Mouse (Mus musculus): ENCODE data around the gene Galnt7. TPM values are rescaled to one million over a fixed set of nuclear protein-coding genes. Genes with fewer than 3 reads are reported as not detected.

The Galnt7 gene
- total and polyA plus RNA-seq, 2 experiments from 2014 or later = 6.6 to 6.8 TPM

GRCm38 (mm10) chr8:57647566-57647965, 5.3 kb downstream of the Galnt7 start:
- Histone ChIP-seq H3K4me3 (ENCODE audit: low read length) (no peak overlapping the region), H3K27me3 (ENCODE audit: insufficient read depth, low read length) (no peaks in the 10 kb centered on the region), H3K9me3 (ENCODE audit: low read length) (no peaks in the 10 kb centered on the region), H3K9ac (replicated peaks; ENCODE audit: low read length) (no peak overlapping the region), H3K4me1 (ENCODE audit: insufficient read depth, low read length) (no peaks in the 10 kb centered on the region), H3K36me3 (ENCODE audit: insufficient read depth, low read length) (no peaks in the 10 kb centered on the region), H3K4me2 (ENCODE audit: low read depth, low read length) (no peak overlapping the region), H3K27ac (no peak overlapping the region)
- ATAC-seq (no peak), DNase-seq (ENCODE audit: low spot score) (no peak)
- no peak for TF ChIP-seq CTCF (IDR thresholded peaks at IDR 0.05; ENCODE audit: low read depth)
- WGBS = 68% methylated on average over 3 of the region's 3 CpGs

- Histone ChIP-seq H3K27ac (no peak overlapping the region), H3K9me3 (ENCODE audit: low read length) (no peaks in the 10 kb centered on the region), H3K9ac (replicated peaks; ENCODE audit: low read length) (no peak overlapping the region), H3K4me2 (ENCODE audit: low read depth, low read length) (no peak overlapping the region), H3K36me3 (ENCODE audit: insufficient read depth, low read length) (no peaks in the 10 kb centered on the region), H3K4me1 (ENCODE audit: insufficient read depth, low read length) (no peaks in the 10 kb centered on the region), H3K4me3 (ENCODE audit: low read length) (no peak overlapping the region), H3K27me3 (ENCODE audit: insufficient read depth, low read length) (no peaks in the 10 kb centered on the region)
- DNase-seq (ENCODE audit: low spot score) (no peak), ATAC-seq (no peak)
- no peak for TF ChIP-seq CTCF (IDR thresholded peaks at IDR 0.05; ENCODE audit: low read depth)
- 79% methylated on average over 6 of the region's 6 CpGs for WGBS
Measured at GRCm38 (mm10) chr8:57644281-57644680, 8.6 kb downstream of the Galnt7 start.

- H3K4me1 ChIP-seq (ENCODE audit: insufficient read depth, low read length) = no peaks in the 10 kb centered on the region
- 54% methylated on average over 5 of the region's 5 CpGs for WGBS
- DNase-seq (ENCODE audit: low spot score) = peak; percentile 31
- no peak overlapping the region for H3K4me2 ChIP-seq (ENCODE audit: low read depth, low read length)
- no peaks in the 10 kb centered on the region for H3K27me3 ChIP-seq (ENCODE audit: insufficient read depth, low read length)
- H3K27ac ChIP-seq = no peak overlapping the region
- H3K36me3 ChIP-seq (ENCODE audit: insufficient read depth, low read length) = no peaks in the 10 kb centered on the region
- no peaks in the 10 kb centered on the region for H3K9me3 ChIP-seq (ENCODE audit: low read length)
- no peak for ATAC-seq
- H3K4me3 ChIP-seq (ENCODE audit: low read length) = no peak overlapping the region
- TF ChIP-seq CTCF (IDR thresholded peaks at IDR 0.05; ENCODE audit: low read depth) = no peak
- H3K9ac ChIP-seq (replicated peaks; ENCODE audit: low read length) = no peak overlapping the region
Measured at GRCm38 (mm10) chr8:57642722-57643121, 10.1 kb downstream of the Galnt7 start.

DNA sequence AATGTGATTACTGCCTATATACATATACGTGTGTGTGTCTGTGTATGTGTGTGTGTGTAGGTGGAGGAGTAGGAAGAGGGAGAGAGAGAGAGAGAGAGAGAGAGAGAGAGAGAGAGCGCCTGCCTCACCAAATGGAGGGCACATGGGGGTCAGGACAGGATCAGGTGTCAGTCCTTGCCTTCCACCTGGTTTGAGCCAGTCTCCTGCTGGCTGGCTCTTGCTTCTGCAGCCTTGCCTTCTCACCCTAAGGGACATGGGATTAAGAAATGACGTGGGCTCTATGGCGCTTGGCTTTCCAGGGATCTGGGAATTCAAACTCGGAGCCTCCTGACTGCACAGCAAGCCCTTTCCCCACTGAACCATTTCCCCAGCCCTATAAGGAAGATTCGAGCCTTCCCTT, 13.9 kb downstream of the Galnt7 start:
- Histone ChIP-seq H3K9me3 (ENCODE audit: low read length) (no peaks in the 10 kb centered on the region), H3K4me3 (ENCODE audit: low read length) (no peak overlapping the region), H3K4me1 (ENCODE audit: insufficient read depth, low read length) (no peaks in the 10 kb centered on the region), H3K36me3 (ENCODE audit: insufficient read depth, low read length) (no peaks in the 10 kb centered on the region), H3K4me2 (ENCODE audit: low read depth, low read length) (no peak overlapping the region), H3K27me3 (ENCODE audit: insufficient read depth, low read length) (no peaks in the 10 kb centered on the region), H3K9ac (replicated peaks; ENCODE audit: low read length) (no peak overlapping the region), H3K27ac (no peak overlapping the region)
- no peak for TF ChIP-seq CTCF (IDR thresholded peaks at IDR 0.05; ENCODE audit: low read depth)
- no peak for ATAC-seq
- no peak for DNase-seq (ENCODE audit: low spot score)
- 62% methylated on average over 6 of the region's 6 CpGs for WGBS

GRCm38 (mm10) chr8:57637599-57638280, 15.1 kb downstream of the Galnt7 start:
- Histone ChIP-seq H3K36me3 (ENCODE audit: insufficient read depth, low read length) (no peaks in the 10 kb centered on the region), H3K9me3 (ENCODE audit: low read length) (no peaks in the 10 kb centered on the region), H3K4me2 (ENCODE audit: low read depth, low read length) (no peak overlapping the region), H3K27ac (no peak overlapping the region), H3K27me3 (ENCODE audit: insufficient read depth, low read length) (no peaks in the 10 kb centered on the region), H3K4me1 (ENCODE audit: insufficient read depth, low read length) (no peaks in the 10 kb centered on the region), H3K9ac (replicated peaks; ENCODE audit: low read length) (no peak overlapping the region), H3K4me3 (ENCODE audit: low read length) (no peak overlapping the region)
- no peak for TF ChIP-seq CTCF (IDR thresholded peaks at IDR 0.05; ENCODE audit: low read depth)
- DNase-seq (ENCODE audit: low spot score) (no peak), ATAC-seq (no peak)
- 86% methylated on average over 15 of the region's 15 CpGs for whole genome bisulfite sequencing

GRCm38 (mm10) chr8:57636698-57637097, 16.1 kb downstream of the Galnt7 start:
- H3K4me1 ChIP-seq (ENCODE audit: insufficient read depth, low read length) = no peaks in the 10 kb centered on the region
- H3K9me3 ChIP-seq (ENCODE audit: low read length) = no peaks in the 10 kb centered on the region
- no peak overlapping the region for H3K4me3 ChIP-seq (ENCODE audit: low read length)
- 78% methylated on average over 11 of the region's 11 CpGs for WGBS
- DNase-seq (ENCODE audit: low spot score) (no peak), ATAC-seq (no peak)
- no peaks in the 10 kb centered on the region for H3K27me3 ChIP-seq (ENCODE audit: insufficient read depth, low read length)
- no peak overlapping the region for H3K4me2 ChIP-seq (ENCODE audit: low read depth, low read length)
- H3K27ac ChIP-seq = no peak overlapping the region
- TF ChIP-seq CTCF (IDR thresholded peaks at IDR 0.05; ENCODE audit: low read depth) = no peak
- no peak overlapping the region for H3K9ac ChIP-seq (replicated peaks; ENCODE audit: low read length)
- no peaks in the 10 kb centered on the region for H3K36me3 ChIP-seq (ENCODE audit: insufficient read depth, low read length)

DNA sequence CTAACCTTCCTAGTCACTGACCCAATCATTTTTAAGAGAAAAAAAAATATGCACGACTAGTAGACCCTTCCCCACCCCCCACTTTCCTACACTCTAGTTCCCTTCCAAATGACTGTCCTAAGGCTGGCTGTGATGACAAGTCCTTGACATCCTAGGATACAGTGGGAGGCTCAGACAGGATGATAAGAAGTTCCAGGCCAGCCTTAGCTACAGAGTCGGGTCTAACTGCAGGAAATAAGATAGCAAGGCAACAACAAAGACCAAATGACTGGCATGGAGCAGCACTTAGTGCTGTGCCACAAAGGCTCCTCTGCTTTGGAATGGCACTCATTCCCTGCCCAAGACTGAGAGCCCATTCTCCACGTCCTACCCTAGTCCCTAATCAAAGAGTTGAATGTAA, 16.6 kb downstream of the Galnt7 start:
- WGBS = 71% methylated on average over 3 of the region's 3 CpGs
- Histone ChIP-seq H3K27me3 (ENCODE audit: insufficient read depth, low read length) (no peaks in the 10 kb centered on the region), H3K9ac (replicated peaks; ENCODE audit: low read length) (no peak overlapping the region), H3K4me3 (ENCODE audit: low read length) (no peak overlapping the region), H3K27ac (no peak overlapping the region), H3K4me2 (ENCODE audit: low read depth, low read length) (no peak overlapping the region), H3K36me3 (ENCODE audit: insufficient read depth, low read length) (no peaks in the 10 kb centered on the region), H3K9me3 (ENCODE audit: low read length) (no peaks in the 10 kb centered on the region), H3K4me1 (ENCODE audit: insufficient read depth, low read length) (no peaks in the 10 kb centered on the region)
- DNase-seq (ENCODE audit: low spot score) (no peak), ATAC-seq (no peak)
- TF ChIP-seq CTCF (IDR thresholded peaks at IDR 0.05; ENCODE audit: low read depth) = no peak

Data from hindbrain, postnatal 0 days (tissue).